ENCODE assay signal across 8 mouse cellular contexts in genomic region chr7:130519096-130520048, GRCm38 (mm10). TPM values are rescaled to one million over a fixed set of nuclear protein-coding genes. Genes with fewer than 3 reads are reported as not detected.
DNase-seq lines count a peak whose midpoint lies in the region; ATAC-seq and TF ChIP-seq lines count a peak whose summit lies in the region.

No protein-coding gene starts in this region.

- intact Hi-C loops in heart, postnatal 36 days (cut with DNase I): loop anchor here (2.0 to 10.0 kb wide), 2 partner anchors 27 to 345 kb away; partner anchors contain the start of gene Plekha1

- H3K27me3 ChIP-seq in G1E (ENCODE audit: insufficient read depth, low read length): no peaks in the 10 kb centered on the region
- no peaks in the 10 kb centered on the region for H3K27me3 ChIP-seq in forebrain, embryonic 16.5 days (replicated peaks; ENCODE audit: control insufficient read depth, insufficient read depth, low read length)
- H3K27me3 ChIP-seq in lung, embryonic 14.5 days (ENCODE audit: insufficient read depth, low read length): no peaks in the 10 kb centered on the region
- no peaks in the 10 kb centered on the region for H3K27me3 ChIP-seq in thymus, adult 2 months (ENCODE audit: control insufficient read depth, insufficient read depth, low read length)

- peaks cover 19% of the 10 kb centered on the region for H3K36me3 ChIP-seq in G1E (replicated peaks)
- H3K36me3 ChIP-seq in forebrain, embryonic 16.5 days (ENCODE audit: control insufficient read depth, insufficient read depth): peaks cover 1% of the 10 kb centered on the region; the same call in 1 of the 2 replicates
- 0 out of 2 replicates have a peak, but pooled peaks cover 9% of the 10 kb centered on the region for H3K36me3 ChIP-seq in lung, embryonic 14.5 days (ENCODE audit: insufficient read depth)
- no peaks in the 10 kb centered on the region for H3K36me3 ChIP-seq in thymus, adult 2 months (ENCODE audit: control insufficient read depth, insufficient read depth, low read length)

- peak; percentile 71 for TF ChIP-seq POLR2A in olfactory bulb, adult 2 months (IDR thresholded peaks at IDR 0.05; ENCODE audit: insufficient read depth, low read depth, low read length)
- peak; percentile 70 for TF ChIP-seq POLR2A in thymus, adult 2 months (IDR thresholded peaks at IDR 0.05; ENCODE audit: control insufficient read depth, extremely low read depth, insufficient read depth, low read length, poor library complexity)

- WGBS in forebrain, embryonic 16.5 days: under 1% methylated on average over 90 of the region's 90 CpGs
- under 1% methylated on average over 89 of the region's 90 CpGs for WGBS in lung, embryonic 14.5 days
- under 1% methylated on average over 90 of the region's 90 CpGs for WGBS in olfactory bulb, adult 2 months
- under 1% methylated on average over 90 of the region's 90 CpGs for WGBS in thymus, adult 2 months

- ATAC-seq in G1E (ENCODE audit: extremely low read depth, insufficient number of reproducible peaks, low FRiP score, poor library complexity, severe bottlenecking): peak; percentile 81
- peak; percentile 99 for ATAC-seq in forebrain, embryonic 16.5 days
- peak; percentile 98 for ATAC-seq in lung, embryonic 14.5 days (ENCODE audit: insufficient read depth)

- H3K4me1 ChIP-seq in G1E (ENCODE audit: insufficient read depth, low read depth, low read length): peaks cover 20% of the 10 kb centered on the region
- peaks cover 21% of the 10 kb centered on the region for H3K4me1 ChIP-seq in forebrain, embryonic 16.5 days (replicated peaks; ENCODE audit: control insufficient read depth, insufficient read depth, low read length)
- H3K4me1 ChIP-seq in lung, embryonic 14.5 days (ENCODE audit: insufficient read depth): peaks cover 4% of the 10 kb centered on the region; the same call in 1 of the 2 replicates
- peaks cover 2% of the 10 kb centered on the region; the same call in 1 of the 2 replicates for H3K4me1 ChIP-seq in olfactory bulb, adult 2 months (ENCODE audit: control insufficient read depth, insufficient read depth, low read length)
- peaks cover 6% of the 10 kb centered on the region for H3K4me1 ChIP-seq in thymus, adult 2 months (replicated peaks; ENCODE audit: control insufficient read depth, insufficient read depth, low read length)

- TF ChIP-seq CTCF in G1E (IDR thresholded peaks at IDR 0.05; ENCODE audit: low read depth, low read length): no peak
- TF ChIP-seq CTCF in layer of hippocampus, adult 2 months (conservative IDR thresholded peaks at IDR 0.05): no peak
- no peak for TF ChIP-seq CTCF in lung, embryonic 14.5 days (IDR thresholded peaks at IDR 0.05; ENCODE audit: low read depth)
- TF ChIP-seq CTCF in olfactory bulb, adult 2 months (IDR thresholded peaks at IDR 0.05; ENCODE audit: insufficient read depth, low read depth, low read length): no peak
- TF ChIP-seq CTCF in thymus, adult 2 months (IDR thresholded peaks at IDR 0.05; ENCODE audit: borderline replicate concordance, control insufficient read depth, extremely low read depth, insufficient read depth, low read length, poor library complexity): 0 out of 2 replicates have a peak, but pooled peaks have one; percentile 50

- peak overlapping the region; percentile 96 for H3K27ac ChIP-seq in forebrain, embryonic 16.5 days (ENCODE audit: low read length)
- H3K27ac ChIP-seq in layer of hippocampus, adult 2 months: peak overlapping the region; percentile 97
- peak overlapping the region; percentile 95 for H3K27ac ChIP-seq in lung, embryonic 14.5 days (ENCODE audit: low read depth)
- peak overlapping the region; percentile 89 for H3K27ac ChIP-seq in olfactory bulb, adult 2 months (ENCODE audit: insufficient read depth, low read depth, low read length)
- H3K27ac ChIP-seq in thymus, adult 2 months (ENCODE audit: control insufficient read depth, insufficient read depth, low read length): no peak overlapping the region

- peaks cover 8% of the 10 kb centered on the region for H3K9me3 ChIP-seq in G1E (replicated peaks)
- H3K9me3 ChIP-seq in forebrain, embryonic 16.5 days (ENCODE audit: control insufficient read depth, low read length): no peaks in the 10 kb centered on the region
- H3K9me3 ChIP-seq in lung, embryonic 14.5 days (ENCODE audit: low read depth, low read length): no peaks in the 10 kb centered on the region

- peak overlapping the region; percentile 85 for H3K4me3 ChIP-seq in G1E (ENCODE audit: low read depth, low read length)
- peak overlapping the region; percentile 95 for H3K4me3 ChIP-seq in forebrain, embryonic 16.5 days (replicated peaks; ENCODE audit: low read length)
- peak overlapping the region; percentile 98 for H3K4me3 ChIP-seq in layer of hippocampus, adult 2 months
- H3K4me3 ChIP-seq in lung, embryonic 14.5 days (ENCODE audit: low read depth, low read length): peak overlapping the region; percentile 75
- peak overlapping the region; percentile 72 for H3K4me3 ChIP-seq in olfactory bulb, adult 2 months (ENCODE audit: insufficient read depth, low read depth, low read length)
- H3K4me3 ChIP-seq in thymus, adult 2 months (ENCODE audit: control insufficient read depth, insufficient read depth, low read length): peak overlapping the region; percentile 83

- peak overlapping the region; percentile 98 for H3K9ac ChIP-seq in forebrain, embryonic 16.5 days (replicated peaks; ENCODE audit: low read depth, low read length)
- peak overlapping the region; percentile 92 for H3K9ac ChIP-seq in lung, embryonic 14.5 days

- H3K4me2 ChIP-seq in forebrain, embryonic 16.5 days (ENCODE audit: low read length): peak overlapping the region; percentile 74
- H3K4me2 ChIP-seq in lung, embryonic 14.5 days: peak overlapping the region; percentile 84

- peak; percentile 80 for DNase-seq in G1E (ENCODE audit: low spot score)
- DNase-seq in cerebellum, adult 18-20 months: peak; percentile 95 to 98
- DNase-seq in heart, postnatal 36 days: peak; percentile 99
- peak; percentile 98 for DNase-seq in layer of hippocampus, adult 2 months (ENCODE audit: low spot score in 2 of 2)
- DNase-seq in lung, embryonic 14.5 days: peak; percentile 100
- DNase-seq in thymus, adult 2 months: peak; percentile 96

RNA-seq across cellular contexts. Expression of gene Ate1, which starts 0.8 kb away (rescaled TPM):
- 32.2 and 37.5 TPM in 2 replicates for total RNA-seq in G1E (2014; fragmentation: Nextera tagmentation)
- 41.4 and 49.9 TPM in 2 replicates for total RNA-seq in G1E (2017)
- 3.5 and 5.2 TPM in 2 replicates for polyA plus RNA-seq in G1E (2012)
- 86.3 and 95.4 TPM in 2 replicates for polyA plus RNA-seq in forebrain, embryonic 16.5 days (2015; fragmentation: Nextera tagmentation; extraction: Ambion mirVana)
- 10 to 100 TPM; 30.5 to 32.9 TPM for total RNA-seq in heart, postnatal 36 days (2021)
- total RNA-seq in layer of hippocampus, adult 2 months (2021): 10 to 100 TPM; 71.0 to 72.3 TPM
- 70.6 and 72.9 TPM in 2 replicates for polyA plus RNA-seq in lung, embryonic 14.5 days (2014; fragmentation: Nextera tagmentation; extraction: Ambion mirVana)
- polyA plus RNA-seq in olfactory bulb, adult 2 months (2012; ENCODE audit: insufficient read depth, insufficient read length, low replicate concordance, missing spikeins): not detected in 2 replicates
- 6.5 and 9.0 TPM in 2 replicates for polyA plus RNA-seq in thymus, adult 2 months (2012; rRNA removed)

RNA-seq across cellular contexts. Expression of gene Nsmce4a, which starts 53.5 kb away (rescaled TPM):
- total RNA-seq in G1E (2014; fragmentation: Nextera tagmentation): 75.3 and 77.9 TPM in 2 replicates
- 149 and 167 TPM in 2 replicates for total RNA-seq in G1E (2017)
- polyA plus RNA-seq in G1E (2012): 103 and 120 TPM in 2 replicates
- polyA plus RNA-seq in forebrain, embryonic 16.5 days (2015; fragmentation: Nextera tagmentation; extraction: Ambion mirVana): 92.2 and 104 TPM in 2 replicates
- total RNA-seq in heart, postnatal 36 days (2021): 10 to 100 TPM; 44.5 to 47.6 TPM
- total RNA-seq in layer of hippocampus, adult 2 months (2021): 10 to 100 TPM; 41.8 to 42.2 TPM
- 185 and 192 TPM in 2 replicates for polyA plus RNA-seq in lung, embryonic 14.5 days (2014; fragmentation: Nextera tagmentation; extraction: Ambion mirVana)
- 530 TPM in 1 of 2 replicates, not detected in the other for polyA plus RNA-seq in olfactory bulb, adult 2 months (2012; ENCODE audit: insufficient read depth, insufficient read length, low replicate concordance, missing spikeins)
- 72.1 and 110 TPM in 2 replicates for polyA plus RNA-seq in thymus, adult 2 months (2012; rRNA removed)

RNA-seq across cellular contexts. Expression of gene Tacc2, which starts 57.9 kb away (rescaled TPM):
- not detected in 2 replicates for total RNA-seq in G1E (2014; fragmentation: Nextera tagmentation)
- 0.23 and 0.38 TPM in 2 replicates for total RNA-seq in G1E (2017)
- not detected in 2 replicates for polyA plus RNA-seq in G1E (2012)
- 53.3 and 59.0 TPM in 2 replicates for polyA plus RNA-seq in forebrain, embryonic 16.5 days (2015; fragmentation: Nextera tagmentation; extraction: Ambion mirVana)
- 100 to 1,000 TPM; 505 to 575 TPM for total RNA-seq in heart, postnatal 36 days (2021)
- 10 to 100 TPM; 79.5 to 82.0 TPM for total RNA-seq in layer of hippocampus, adult 2 months (2021)
- polyA plus RNA-seq in lung, embryonic 14.5 days (2014; fragmentation: Nextera tagmentation; extraction: Ambion mirVana): 32.6 and 33.8 TPM in 2 replicates
- polyA plus RNA-seq in olfactory bulb, adult 2 months (2012; ENCODE audit: insufficient read depth, insufficient read length, low replicate concordance, missing spikeins): not detected in 2 replicates
- polyA plus RNA-seq in thymus, adult 2 months (2012; rRNA removed): 31.9 and 41.1 TPM in 2 replicates
